Mouse (Mus musculus): ENCODE data around the gene Rufy3.

DNA sequence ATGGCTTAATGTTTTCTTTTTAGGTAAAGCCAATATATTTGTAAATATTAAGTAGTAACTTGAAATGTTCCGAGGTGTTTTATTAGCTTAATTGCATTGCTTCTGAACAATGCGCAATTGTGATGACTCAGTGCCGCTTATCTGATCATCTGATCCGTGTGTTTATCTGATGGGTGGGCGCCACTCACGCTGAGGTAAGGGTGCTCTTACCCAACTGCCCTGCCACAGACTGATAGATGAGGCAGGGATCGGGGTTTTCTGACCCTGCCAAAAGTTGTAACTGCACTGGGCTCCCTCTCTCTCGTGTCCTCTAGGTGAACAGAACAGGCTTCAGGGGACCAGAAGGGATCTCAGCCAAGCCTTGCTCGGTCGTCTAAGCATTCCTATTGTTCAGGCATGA lies 15.8 kb downstream of the Rufy3 start:
- TF ChIP-seq CTCF (IDR thresholded peaks at IDR 0.05; ENCODE audit: low read depth, low read length) (no peak), EP300 (IDR thresholded peaks at IDR 0.05; ENCODE audit: insufficient read depth, low read depth, low read length) (no peak), POLR2A (IDR thresholded peaks at IDR 0.05; ENCODE audit: insufficient read depth, low read length) (no peak)
